Mouse (Mus musculus) erythroblast, embryonic 14.5 days (primary cell): ENCODE data around the gene Smarca5.

Experiments used
- GATA1 ChIP-seq: IDR thresholded peaks from 2 replicates; pipeline ENCODE4 v1.6.1; 2012; ENCODE audit warnings: low read length, inconsistent platforms, mixed read lengths
- TAL1 ChIP-seq: IDR thresholded peaks from 3 replicates; pipeline ENCODE4 v1.6.1; 2012; ENCODE audit warnings: low read length, inconsistent platforms, mixed read lengths

DNA sequence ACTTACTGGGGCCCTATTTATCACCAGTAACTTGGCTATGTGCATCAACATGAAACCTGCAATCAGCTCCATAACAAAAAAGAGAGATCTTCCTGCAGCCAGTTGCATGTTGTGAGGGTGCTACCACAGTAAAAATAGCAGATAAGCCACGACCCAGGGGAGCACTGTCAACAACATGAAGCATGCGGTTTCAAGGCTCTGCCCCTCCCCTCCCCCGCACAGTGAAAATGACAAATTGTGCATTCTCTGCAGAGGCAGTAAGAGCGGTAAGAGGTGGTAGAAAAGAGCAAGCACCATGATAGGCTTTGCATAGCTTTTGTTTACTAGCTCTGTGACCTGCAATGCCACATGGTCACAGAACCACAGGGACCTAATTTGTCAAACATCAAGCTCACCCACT lies 81.7 kb downstream of the Smarca5 start:
- TF ChIP-seq TAL1: no peak
- TF ChIP-seq GATA1: no peak
